Mouse (Mus musculus): Measurements from ENCODE around the gene Chchd6.

- TF ChIP-seq CTCF (IDR thresholded peaks at IDR 0.05; ENCODE audit: borderline replicate concordance, control insufficient read depth, extremely low read depth, insufficient read depth, low read length, poor library complexity) = no peak
- TF ChIP-seq POLR2A (IDR thresholded peaks at IDR 0.05; ENCODE audit: control insufficient read depth, extremely low read depth, insufficient read depth, low read length, poor library complexity) = no peak
Observed at GRCm38 (mm10) chr6:89419066-89419815, 176.2 kb downstream of the Chchd6 start.
